Mouse (Mus musculus) layer of hippocampus, adult 9-10 months (tissue): ENCODE results near the gene Zmynd19.
"Not testable (repeated sequence)": the region's sequence is repeated elsewhere in the genome, so short reads cannot be mapped to it uniquely, and the experiment has no call there.

Experiments
- DNase-seq: peaks from one replicate; pipeline ENCODE4 v3.0.0; 2022; ENCODE audit warnings: low spot score

Gene Zmynd19

DNA sequence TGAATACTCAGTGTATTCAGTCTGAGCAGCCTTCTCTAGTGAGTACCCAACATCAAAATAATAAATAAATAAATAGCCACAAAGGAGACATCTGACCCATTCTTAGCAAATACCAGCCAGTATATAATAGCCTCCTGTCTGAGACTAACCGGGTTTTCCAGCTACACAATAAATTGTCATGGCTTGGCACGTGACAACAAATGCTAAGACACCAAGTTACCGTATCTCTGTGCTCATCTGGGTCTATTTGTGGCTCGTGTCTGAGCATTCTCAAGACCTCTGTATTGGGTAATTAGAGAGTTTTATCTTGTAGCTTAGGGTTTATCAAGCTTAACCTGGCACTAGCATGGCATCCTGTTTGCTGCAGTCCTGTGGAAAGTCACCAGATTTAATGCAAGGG is 7.5 kb upstream of the Zmynd19 start:
- no peak for DNase-seq

DNA sequence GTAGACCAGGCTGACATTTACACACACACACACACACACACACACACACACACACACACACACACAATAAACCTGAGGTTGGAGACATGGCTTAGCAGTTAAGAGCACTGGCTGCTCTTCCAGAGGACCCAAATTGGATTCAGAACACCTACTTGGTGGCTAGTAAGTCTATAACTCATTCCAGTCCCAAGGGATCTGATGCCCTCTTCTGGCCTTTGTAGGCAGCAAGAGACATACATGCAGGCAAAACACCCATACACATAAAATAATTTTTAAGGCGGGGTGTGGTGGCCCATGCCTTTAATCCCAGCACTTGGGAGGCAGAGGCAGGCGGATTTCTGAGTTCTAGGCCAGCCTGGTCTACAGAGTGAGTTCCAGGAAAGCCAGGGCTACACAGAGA is 5.3 kb upstream of the Zmynd19 start:
- not testable (repeated sequence) for DNase-seq

DNA sequence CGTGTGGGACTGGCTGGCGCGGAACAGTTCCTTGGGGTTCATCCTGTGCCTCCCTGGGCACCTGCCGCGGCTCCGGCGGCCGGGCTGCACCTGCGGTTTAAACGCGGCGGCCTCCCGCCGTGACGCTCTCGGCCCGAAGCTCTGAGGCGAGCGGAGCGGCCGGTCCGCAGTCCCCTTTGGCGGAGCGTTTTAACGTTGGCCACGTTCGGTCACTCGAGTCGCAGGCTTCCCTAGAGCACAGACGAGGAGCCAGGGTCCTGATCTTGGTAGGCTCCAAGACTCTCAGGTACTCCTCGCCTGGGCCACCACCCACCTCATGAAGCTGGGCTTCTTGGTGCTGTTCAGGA is 570 bp downstream of the Zmynd19 start:
- DNase-seq = no peak

DNA sequence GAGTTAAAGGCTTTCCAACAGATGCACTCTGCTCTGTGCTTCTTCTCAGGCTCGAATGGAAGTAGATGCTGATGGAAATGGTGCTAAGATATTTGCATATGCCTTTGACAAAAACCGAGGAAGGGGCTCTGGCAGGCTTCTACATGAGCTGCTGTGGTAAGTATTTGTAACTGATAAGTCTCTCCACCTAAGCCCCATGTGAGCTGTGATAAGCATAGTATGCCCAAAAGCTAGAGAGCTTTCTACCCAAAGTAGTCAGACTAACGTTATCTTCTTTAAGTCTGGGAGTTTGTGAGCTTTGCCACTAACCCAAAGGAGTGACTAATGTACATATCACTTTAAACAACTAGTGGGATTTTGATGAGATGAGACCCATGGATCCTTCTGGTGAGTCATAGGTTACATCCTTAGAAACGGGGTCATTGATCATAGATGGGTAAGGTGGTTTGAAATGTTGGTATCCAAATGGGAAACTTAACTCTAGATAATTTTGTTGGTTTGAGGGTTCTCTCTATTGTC is 3.0 kb downstream of the Zmynd19 start:
- no peak for DNase-seq

DNA sequence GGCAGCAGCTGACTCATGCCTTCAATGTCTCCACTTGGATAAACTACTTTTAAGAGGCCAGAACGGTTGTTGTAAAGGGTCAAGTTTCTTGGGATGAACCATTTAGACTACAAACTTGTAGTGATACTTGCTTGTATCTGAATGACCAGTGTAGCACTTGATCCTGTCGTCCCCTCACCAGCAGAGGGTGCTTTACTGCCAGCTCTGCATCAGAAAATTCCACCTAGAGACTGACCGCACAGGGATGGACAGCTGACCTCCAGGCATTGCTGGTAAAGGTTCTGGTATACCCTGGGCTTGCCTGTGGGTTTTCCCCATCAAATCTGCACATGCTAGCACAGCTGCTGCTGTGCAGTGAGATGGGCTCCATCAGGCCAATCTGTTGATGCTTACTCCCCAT is 11.3 kb downstream of the Zmynd19 start:
- no peak for DNase-seq

DNA sequence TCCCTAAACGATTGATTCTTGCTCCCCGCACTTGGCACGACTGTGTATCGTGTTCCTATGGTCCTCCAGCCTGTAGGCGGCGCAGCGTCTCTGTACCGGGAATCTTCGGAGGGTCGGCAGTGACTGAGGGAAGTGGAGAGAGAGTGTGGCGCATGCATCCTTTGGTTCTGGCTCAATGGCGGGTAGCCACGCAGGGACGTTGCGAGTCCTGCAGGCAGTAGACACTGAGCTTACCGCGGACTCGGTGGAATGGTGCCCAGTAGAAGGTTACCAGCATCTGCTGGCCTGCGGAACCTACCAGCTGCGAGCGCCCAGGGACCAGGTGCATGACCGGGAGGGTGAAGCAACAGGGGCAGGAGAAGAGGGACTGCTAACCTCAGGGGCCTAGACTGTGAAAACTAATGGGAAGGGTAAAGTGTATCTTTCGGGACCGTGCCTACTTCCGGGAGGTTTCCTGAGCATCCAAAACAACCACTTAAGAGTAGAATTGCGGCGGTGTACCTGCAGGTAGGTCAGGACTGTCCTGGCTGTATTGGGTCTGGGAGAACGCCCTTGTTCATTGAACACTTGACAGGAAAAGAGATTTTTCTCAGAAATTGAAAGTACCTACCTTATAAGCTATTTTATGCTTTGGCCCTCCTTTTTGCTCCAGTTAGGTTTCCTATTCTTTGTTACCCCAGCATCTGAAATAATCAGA is 12.9 kb downstream of the Zmynd19 start, which contains the start of gene Dph7:
Gene Dph7, plus strand, starts transcription at position 97 of the 697 bp plus-strand sequence.
- DNase-seq = peak; percentile 73

DNA sequence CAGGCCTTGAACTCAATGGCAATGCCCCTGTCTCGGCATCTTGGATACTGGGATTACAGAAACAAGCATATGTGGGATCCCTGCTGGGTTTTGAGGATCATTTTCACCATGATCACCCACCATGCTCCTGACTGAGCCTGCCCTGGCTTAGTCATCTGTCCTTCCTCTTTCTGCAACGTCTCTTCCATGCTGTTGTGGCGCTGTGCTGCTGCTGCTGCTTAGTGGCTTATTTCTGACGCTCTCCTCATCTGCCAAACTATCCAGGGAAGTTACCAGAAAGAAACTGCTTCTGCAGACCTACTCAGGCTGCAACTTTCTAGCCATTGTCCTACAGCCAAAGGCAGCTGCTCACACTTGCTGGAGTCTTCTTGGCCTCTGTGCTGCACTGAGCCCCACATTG is 20.8 kb downstream of the Zmynd19 start:
- DNase-seq = no peak

DNA sequence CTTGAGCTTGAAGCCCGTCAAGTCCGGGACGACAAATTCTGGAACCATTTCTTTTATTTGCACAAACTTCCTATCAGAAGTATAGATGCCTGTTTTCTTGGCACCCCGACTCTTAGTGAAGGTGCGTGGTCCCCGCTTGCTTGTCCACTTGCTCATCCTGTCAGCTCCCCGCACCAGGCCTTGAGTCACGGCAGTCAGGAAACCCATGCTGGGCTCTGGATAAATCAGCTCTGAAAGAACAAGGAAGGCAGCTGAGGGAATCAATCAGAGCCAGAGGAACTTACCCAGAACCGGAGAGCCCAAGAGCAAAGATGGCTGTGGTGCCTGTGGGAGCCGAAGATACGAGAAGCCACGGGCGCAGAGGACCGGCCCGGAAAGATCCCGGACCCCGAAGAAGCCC is 24.9 kb downstream of the Zmynd19 start:
- not testable (repeated sequence) for DNase-seq

DNA sequence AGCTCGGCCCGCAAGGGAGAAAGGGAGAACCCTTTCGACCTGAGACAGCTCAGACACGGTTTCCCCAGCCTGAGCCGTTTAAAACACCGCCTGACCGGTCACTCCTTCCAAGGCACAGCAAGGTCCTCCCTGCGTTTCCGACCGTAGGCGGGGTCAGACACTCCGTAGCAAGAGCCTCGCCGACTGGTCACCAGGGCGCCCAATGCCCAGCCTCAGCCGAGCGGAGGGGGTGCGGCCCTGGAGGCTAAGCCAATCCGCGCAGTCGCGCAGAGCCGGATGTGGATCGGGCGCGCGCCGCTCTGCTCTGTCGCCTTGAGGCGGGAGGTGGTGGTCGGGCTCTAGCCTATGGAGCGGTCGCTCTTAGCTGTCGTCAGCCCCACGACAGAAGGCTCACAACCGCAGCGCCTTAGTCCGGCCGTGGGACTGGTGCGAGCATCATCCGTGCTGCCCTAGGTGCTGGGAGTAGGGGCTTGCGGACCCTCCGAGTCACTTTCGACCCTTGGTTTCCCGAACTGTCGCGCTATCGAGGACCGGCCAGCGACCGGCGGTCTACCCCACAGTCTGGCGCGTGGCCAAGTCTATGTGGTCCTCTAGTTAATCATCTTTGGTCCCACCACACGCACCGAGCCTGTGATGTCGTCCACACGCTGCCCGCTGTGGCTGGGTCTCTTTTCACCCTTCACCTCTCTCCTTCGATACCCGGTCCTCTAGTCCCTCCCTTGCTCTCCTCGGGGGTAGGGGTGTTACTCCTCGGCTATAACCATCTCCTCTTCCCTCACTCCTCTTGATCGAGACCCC is 25.5 kb downstream of the Zmynd19 start, which contains the start of gene Mrpl41:
Gene Mrpl41, minus strand, starts transcription at position 193 of the 798 bp plus-strand sequence.
- peak; percentile 82 for DNase-seq

DNA sequence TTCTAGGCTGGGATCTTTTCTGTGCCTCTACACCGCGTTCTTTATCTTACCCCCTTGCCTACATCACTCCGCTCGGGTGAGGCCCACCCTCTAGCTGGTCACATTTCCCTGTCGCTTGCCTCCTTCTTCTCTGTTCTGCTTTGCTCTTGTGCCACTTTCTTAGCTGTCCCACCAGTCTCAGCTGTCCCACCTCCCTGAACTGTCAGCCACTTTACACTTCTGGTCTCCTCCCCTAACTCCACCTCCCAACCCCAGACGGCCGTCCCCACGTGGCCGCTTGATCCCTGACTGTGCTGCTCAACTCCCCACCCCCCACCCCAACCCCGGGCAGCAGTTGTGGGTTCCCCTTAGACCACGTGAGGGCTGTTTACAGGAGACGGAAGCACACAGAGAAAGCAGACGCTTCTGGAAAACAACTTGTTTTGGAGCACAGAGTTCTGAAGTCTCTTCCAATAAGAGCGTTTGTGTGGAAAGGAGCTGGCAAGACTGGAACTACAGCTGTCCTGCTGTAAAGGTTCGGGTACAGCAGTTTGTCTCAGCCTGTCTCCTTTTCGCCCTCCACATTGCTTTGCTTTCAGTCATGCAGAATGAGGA is 26.2 kb downstream of the Zmynd19 start, which contains the start of gene Pnpla7:
Gene Pnpla7, plus strand, starts transcription at position 330 of the 594 bp plus-strand sequence.
- DNase-seq = peak; percentile 36

DNA sequence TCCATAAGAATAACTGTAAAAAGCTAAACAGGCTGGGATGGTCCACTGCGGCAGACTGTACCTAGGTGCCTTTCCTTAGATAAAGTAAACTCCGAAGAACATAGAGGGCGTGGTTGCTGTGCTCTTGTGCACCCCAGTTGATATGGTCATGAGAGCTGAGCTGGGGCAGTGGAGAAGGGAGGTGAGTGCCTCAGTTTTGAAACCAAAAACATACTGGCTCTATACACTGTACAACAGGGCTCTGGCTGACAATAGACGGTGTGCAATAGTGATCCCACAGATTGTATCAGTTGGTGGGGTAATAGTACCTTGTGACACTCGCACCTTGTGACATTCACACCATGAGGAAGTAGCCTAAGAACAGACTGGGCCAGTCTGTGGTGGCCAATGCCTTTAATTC is 27.4 kb downstream of the Zmynd19 start:
- DNase-seq = no peak

DNA sequence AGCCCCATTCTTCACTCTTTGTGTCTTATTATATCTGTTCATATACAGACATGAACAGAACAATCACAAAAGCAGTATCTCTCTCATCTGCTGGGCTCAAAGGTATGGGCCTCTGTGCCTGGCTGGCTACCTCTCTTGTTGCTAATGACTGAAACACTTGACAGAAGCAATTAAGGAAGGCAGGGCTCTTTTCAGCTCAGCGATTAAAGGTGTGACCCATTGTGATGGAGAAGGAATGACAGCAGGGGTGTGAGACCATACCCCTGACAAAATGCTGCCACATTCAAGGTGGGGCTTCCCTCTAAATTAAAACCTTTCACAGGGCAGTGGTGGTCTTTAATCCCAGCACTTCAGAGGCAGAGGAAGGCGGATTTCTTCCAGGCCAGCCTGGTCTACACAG is 38.2 kb downstream of the Zmynd19 start:
- no peak for DNase-seq

DNA sequence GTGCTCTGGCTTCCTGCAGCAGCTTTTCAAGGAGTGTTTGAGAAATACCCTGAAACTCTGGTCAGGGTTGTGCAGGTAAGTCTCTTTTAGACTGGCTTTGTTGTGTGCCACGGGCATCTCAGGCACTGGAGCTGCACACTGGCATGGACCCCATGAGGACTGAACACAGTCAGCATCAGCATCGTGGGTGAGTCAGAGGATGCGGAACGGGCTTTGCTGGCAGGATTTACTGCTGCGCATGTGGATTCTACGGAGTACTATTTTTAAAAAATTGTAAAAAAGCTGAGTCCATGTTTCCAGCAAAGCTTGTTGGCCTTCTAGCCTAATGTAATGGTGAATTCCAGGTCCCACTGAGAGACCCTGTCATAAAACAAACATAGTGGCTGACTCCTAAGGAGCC is 45.7 kb downstream of the Zmynd19 start:
- DNase-seq = no peak

DNA sequence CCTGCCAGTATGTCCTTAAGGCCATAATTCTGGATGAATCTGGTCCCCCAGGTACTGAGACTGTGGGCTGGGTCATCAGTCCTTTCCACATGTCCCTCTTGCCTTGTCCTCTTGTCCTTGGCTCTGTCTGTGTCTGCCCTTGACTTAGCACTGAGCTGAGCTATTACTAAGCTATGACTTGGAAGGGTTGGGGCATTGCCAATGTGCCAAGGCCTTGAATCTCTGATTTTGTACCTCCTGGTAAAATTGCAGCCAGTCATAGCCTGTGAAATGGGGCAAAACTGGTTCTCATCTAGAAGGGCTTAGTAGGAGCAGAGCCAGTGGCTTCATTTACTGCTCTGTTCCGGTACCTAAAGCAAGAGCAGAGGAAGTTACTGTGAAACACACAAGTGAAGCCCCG is 46.9 kb downstream of the Zmynd19 start:
- DNase-seq = no peak

DNA sequence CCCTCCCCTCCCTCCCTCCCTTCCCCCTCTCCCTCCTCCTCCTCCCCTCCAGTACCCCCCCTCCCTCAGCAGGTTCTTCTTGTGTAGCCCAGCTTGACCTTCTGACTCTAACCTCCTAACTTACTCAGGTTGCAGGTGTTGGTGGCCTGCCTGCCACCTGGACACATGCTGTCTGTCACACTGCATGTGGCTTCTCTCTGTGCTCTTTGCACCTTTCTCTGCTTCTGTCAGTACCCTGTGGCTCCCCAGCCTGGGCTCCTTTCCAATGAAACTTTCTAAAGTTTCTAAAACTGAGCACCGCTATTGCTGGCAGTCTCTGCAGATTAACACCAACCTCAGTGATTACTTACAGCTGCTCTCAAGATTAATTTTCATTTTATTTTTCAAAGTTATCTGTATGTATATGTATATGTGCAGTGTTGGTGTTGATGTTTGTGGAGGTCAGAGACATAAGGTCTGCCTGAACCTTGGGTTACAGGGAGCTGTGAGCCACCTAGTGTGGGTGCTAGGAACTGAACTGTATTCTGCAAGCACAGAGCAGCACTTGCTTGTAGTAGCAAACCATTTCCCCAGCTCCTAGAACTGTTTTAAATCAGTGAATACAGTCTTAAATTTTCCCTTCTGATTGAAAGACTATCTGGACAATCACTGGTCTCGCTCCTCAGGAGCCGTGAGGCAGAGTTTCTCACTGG is 51.1 kb downstream of the Zmynd19 start:
- DNase-seq = no peak

DNA sequence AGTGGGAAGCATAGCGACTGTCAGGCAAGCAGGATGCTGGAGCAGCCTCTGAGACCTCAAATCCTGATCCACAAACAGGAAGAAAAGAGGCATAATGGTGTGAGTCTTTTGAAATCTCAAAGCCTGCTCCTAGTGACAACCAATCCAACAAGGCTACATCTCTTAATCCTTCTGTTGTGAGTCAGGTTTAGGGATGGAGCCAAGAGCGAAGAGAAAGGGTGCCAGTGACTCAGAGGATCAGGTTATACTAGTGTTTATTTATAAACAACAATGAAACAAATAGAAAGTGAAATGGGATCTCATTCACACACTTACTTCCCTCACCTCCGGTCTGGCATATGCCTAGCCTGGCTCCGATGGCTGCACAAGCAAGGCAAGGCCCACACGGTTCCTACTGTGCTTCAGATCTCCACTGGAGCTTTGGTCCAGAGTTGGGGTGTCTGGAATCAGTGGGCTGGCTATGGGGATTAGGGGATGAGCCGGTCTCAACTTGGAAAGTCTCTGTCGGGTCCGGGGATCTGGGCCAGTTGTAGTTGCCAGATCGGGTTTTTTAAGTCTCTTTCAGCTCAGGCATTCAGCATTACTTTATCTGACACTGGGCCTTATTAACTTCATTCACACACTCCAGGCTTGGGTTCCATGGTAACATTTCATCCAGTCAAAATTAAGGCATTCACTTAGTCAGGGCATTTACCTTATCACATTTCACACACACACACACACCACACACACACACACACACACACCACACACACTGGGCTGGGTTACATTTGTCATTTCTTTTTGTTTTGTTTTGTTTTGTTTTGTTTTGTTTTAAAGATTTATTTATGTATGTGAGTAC is 54.6 kb downstream of the Zmynd19 start:
- no peak for DNase-seq

DNA sequence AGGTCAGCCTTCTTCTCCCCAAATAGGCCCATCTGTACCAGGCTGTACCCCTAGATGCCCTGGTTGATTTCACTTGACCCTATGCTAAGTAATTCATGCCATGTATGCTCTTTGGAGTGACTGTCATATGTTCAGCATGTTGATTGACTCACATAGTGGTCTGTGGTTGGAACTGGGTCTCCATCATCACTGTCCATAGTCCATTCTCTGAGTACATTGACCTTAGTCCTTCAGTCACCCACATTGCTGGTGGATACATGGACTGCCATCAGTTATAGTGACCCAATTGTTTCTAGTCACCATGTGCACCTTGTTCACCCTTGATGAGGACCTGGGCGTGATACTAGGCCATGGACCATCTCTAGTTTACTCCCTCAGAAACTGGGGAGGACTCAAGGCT is 57.2 kb downstream of the Zmynd19 start:
- no peak for DNase-seq

DNA sequence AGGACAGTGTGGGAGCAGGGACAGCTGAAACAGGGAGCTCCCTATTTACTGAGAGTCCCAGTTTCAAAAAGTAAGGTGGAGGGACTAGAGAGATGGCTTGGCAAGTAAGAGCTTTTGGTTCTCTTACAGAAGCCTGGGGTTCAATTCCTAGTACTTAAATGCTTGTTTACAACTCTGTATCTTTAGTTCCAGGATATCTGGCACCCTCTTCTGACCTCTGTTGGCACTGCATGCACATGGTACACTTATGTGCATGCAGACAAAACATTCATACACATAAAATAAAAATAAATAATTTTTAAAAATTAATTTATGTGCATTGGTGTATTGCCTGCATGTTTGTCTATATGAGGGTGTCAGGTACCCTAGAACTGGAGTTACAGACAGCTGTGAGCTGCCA is 58.7 kb downstream of the Zmynd19 start:
- no peak for DNase-seq
